Mouse (Mus musculus) lung, postnatal 0 days (tissue): ENCODE measurements around the gene Inhbc.
"Not testable (repeated sequence)": the region's sequence is repeated elsewhere in the genome, so short reads cannot be mapped to it uniquely, and the experiment has no call there.

Experiments used
- CTCF ChIP-seq: IDR thresholded peaks from 2 replicates; pipeline ENCODE4 v1.5.1; 2016; ENCODE audit warnings: antibody characterized with exemption, mild to moderate bottlenecking
- EP300 ChIP-seq: IDR thresholded peaks from 2 replicates; pipeline ENCODE4 v1.6.1; 2016; ENCODE audit warnings: antibody characterized with exemption, mild to moderate bottlenecking, control low read depth

- not testable (repeated sequence) for TF ChIP-seq CTCF, EP300
Measured at GRCm38 (mm10) chr10:127313516-127313915, 56.7 kb downstream of the Inhbc start.
